Mouse (Mus musculus) embryo, embryonic 11 days (tissue): Measurements from ENCODE around the gene Olr1.
"Not testable (repeated sequence)": the region's sequence is repeated elsewhere in the genome, so short reads cannot be mapped to it uniquely, and the experiment has no call there.

Source experiments
- DNase-seq: peaks from one replicate; pipeline ENCODE4 v3.0.0-alpha.2; 2015

Olr1 gene

GRCm38 (mm10) chr6:129510120-129510911, 3.4 kb upstream of the Olr1 start:
- DNase-seq, result no peak

DNA sequence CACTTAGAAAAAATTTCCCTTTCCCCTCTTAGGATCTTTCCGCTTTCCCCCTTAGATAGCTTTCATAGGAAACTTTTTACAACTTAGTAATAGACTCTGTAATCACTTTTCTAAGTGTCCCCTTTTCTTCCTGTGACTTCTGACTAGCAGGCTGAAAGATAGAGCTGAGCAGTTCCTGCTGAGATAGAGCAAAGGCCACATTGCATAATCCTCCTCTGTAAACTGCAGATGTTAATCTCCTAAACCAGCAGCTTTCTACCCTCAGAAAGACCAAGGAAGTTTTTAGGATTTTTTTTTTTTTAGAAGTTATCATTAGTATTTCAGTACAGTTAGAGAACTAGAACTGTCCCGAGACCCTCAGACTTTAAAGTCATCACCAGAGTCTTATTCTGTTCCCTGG, 3.5 kb downstream of the Olr1 start:
- no peak for DNase-seq

DNA sequence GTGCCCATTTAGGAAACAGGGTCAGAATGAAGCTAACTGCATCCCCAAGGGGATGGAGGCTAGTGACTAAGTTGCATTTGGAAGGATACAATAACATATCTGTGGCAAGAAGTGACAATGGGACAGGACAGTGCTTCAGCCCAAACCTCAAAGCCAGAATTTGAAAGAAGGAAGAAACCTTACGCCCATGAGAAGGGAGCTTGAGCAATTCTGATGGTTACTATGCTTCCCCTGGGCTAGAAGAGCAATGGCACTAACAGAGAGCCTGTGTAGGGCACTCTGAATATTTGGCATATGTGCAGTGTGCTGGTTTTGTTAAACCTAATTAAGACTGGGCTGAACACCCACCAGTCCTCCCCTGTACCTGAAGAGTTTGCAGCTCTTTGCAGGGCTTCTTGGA, 7.4 kb downstream of the Olr1 start:
- DNase-seq, result not testable (repeated sequence)

GRCm38 (mm10) chr6:129497345-129498218, 9.4 kb downstream of the Olr1 start:
- no peak for DNase-seq

DNA sequence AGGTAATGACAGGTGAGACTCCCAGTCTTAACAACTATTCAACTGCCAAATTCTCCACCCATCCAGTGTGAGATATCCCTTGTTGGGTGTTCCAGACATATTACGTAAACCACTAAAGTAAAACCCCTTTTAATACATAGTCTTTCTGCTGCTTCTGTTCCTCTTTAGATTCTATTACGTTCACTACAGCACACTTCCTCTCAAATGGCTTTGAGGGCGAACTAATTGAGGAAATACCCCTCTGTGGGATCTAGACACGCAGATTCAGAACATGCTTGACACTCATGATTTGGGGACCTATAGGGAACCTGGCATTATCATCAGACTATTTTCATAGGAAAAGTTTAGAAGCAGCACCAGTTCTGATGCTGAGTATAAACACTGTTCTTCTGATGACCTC, 12.0 kb downstream of the Olr1 start:
- DNase-seq, result no peak

DNA sequence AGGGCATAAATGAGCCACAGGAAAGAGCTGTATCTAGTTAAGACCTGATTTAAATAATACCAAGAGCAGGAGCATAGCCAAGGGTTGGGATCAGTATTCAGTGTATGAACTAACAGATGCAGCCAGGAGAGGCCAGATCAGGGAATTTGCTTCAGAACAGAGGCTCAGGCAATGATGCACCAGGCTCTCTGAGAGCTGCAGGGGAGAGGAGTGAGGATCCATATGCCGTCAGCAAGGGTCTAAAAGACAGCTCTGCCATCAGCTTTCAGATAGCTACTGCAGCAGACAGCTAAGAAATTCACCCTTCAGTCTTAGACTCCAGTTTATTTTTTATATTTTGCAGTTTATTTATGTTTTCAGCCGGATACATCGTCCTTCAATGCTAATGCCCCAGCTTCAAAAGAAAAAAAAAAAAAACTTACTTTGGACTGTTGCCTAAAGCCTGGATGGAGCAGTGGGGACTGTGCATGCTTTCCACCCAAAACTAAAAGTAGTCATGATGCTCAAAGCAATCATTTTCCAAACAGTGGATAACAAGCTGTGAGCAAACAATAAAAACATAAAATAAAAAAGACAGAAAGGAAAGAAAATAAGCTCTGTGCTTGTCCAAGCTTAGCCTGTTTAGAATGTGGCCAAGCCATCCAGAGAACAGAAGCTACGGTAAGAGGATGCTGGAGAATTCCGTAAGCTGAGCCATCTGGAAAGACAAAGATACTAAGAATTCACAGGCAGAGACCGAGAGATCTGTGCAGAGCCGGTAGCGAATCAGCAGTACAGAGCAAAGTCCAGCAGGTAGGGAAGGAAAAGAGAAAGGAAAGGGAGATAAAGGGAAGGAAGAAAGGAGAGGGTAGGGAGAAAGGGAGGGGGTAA, 26.6 kb downstream of the Olr1 start:
- DNase-seq, result no peak

DNA sequence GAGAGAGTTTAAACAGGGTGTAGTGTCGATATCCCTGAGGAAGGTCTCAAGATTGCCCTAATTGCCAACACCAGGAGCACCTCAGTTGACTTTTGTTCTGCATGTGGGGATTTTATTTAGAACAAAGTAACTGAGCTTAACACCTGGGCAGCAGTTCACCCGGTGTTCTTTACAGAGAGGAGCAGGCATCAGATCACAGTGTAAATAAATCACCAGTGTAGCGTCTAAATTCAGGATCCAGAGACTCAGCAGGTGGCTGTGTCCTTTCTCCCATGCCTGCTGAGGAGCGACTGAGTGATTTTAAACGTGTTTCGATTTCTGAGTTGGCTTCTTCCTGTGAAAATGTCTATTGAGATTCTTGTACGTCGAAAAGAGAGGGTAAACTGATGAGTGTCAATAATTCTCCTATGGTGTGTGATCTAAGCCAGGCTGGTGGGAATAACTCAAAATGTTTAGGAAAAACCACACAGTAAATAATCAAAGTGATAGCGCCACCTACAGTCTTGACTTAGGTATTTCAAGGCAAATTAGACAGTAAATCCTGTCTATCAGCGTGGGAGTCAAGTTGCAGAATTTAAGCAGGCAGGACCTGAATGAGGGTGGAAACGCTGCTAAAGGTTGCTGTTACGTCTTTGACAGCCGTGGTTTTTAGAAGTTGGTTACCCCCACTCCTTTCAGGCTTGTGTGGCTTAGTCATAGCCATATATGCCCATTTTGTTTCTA, 30.4 kb downstream of the Olr1 start:
- peak; percentile 49 for DNase-seq

- no peak for DNase-seq
These were observed 34.3 kb downstream of the Olr1 start for GRCm38 (mm10) chr6:129472627-129473026.

DNA sequence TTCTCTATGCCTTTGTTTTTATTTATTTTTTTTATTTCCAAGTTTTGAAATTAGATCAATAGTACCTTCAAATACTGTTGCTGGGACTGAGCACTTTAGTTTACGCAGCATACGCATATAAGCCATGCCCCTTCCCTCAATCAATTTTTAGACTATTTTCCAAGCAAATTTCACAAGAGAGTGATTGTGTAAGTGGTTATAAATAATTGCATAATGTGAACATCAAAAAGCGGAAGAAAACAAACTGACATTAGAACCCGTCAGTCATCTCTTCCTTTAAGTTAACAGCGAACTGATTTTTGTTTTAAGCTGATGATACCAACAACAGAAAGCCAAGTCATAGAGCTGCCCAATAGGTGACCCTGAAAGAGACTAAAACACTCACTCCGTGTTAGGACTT, 35.6 kb downstream of the Olr1 start:
- no peak for DNase-seq

- DNase-seq, result peak; percentile 16
These were observed 55.4 kb downstream of the Olr1 start, which contains the start of gene Clec1a for GRCm38 (mm10) chr6:129451411-129452039. Gene Clec1a (minus strand): TSS chr6:129452000.

DNA sequence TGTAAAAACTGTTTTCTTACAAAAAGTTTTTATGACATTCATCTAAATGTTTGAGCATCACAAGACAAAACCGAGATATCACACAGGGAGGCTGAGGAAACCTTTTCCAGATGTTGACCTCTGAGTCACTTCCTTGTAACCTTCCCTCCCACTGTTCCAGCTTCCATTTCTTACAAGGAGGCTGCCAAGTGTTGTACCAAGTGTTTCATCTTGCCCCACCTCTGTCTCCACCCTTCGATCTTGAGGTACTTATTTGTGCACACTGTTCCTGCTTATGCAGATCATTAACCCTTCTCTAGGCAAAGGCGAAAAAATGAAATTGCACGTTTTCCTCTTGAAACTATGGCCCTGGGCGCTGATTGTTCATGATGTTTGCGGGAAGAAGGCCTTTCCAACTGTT, 57.2 kb downstream of the Olr1 start:
- DNase-seq, result peak; percentile 16

GRCm38 (mm10) chr6:129438033-129438432, 68.9 kb downstream of the Olr1 start:
- no peak for DNase-seq

DNA sequence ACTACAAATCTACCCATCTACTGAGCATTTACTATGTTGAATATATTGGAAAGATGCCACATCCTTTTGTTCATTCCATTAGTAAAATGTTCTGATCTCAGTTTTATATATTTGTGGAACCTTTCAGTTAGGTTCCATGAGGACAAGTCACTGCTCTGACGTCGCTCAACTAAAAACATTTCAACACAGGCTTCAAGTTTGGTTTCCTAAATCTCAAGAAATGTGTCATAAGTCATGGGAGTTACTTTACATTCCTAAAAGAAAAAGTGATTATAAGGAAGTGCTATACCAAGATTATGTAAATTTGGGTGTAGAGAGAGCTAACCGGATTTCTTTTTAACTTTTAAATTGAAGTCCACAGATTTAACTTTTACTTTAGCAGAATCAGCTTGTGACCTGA, 70.9 kb downstream of the Olr1 start:
- no peak for DNase-seq
